Mouse (Mus musculus): ENCODE results near the gene Fosl2.
A peak's percentile ranks its signal among the peaks of the same experiment; 100 is the strongest.

Fosl2 gene

DNA sequence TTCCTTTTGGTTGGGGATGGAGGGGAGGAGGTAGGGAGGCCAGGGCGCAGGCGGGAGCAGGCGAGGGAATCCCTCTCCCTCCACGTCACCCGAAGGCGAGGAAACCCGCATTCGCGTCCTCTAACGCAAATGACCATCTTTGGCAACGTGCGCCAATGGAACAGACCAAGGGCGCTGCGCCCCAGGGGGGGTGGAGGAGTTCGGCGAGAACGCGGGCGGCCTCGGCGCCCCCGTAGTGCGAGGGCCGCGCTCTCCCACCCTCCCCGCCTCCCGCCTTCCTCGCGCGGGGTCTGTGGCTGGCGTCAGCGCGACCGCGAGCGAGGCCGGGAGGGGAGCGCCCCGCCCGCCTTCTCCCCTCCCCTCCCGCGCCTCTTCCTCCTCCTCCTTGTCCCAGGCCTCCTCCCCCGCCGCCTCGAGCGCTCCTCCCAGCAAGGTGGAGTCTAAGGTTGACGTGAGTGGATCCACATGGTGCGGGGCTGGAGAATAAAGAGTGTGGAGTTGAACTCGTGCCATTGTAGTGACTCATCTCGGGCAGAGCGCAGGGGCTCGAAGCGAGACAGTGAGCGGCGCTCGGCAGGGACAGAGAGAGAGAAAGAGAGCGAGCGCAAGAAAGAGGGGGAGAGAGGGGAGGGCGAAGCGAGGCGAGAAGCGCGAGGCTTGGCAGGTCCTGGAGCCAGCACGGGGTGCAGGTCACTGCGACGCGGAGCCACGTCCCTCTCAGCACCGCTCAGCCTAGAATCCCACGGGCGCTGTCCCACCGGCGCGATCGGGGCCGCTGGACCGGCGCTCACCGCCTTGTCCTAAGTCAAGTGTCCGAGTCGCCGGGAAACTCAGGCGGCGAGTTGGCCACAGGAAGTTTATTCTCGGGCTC is at the start of gene Fosl2:
TSS of gene Fosl2 (plus strand) at position 466 of the 871 bp plus-strand sequence.
- peak; percentile 95 to 96 for DNase-seq

DNA sequence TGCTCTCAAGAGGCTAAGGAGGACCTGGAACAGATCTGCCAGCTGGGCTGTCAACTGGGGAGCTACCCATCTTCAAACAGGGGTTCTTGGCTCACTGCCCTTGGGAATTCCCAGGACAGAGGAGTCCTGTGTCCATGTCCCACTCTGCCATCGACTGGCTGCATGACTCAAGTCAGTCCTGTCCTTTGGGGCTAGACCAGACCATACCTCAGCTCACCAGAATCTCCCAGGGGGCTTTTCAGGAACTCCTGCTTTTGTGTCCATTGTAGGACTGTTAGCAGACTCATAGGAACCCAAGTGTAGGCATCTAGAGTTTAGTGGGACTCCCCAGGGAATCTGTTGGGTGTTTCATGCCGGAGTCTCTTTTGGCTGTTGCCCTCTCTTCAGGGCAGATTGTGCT is 49.6 kb upstream of the Fosl2 start:
- no peak for DNase-seq

DNA sequence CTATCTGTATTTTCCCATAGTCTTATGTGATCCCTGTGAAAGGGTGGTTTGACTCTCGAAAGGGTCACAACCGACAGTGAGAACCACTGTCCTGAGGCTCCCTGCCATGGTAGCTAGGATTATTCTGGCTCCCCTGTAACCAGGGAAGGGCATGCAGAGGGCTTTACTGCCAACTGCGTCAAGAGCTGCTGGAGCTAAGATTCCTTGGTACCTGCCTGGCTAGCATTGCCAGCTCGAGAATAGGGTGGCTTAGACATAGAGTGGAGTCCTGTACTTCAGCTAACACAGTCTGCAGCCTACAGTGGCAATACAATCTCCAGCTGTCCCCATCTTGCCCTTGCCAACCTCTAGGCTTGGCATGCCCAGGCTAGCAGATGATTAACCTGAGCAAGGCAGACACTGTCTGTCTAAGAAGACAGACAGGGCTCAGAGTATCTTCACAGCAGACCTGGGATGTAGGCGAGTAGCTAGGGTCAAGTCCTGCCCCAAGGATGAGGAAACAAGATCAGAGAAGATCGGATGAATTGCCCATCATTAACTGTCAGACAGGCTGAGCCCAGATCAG is 49.0 kb upstream of the Fosl2 start:
- peak in 1 of 2 experiments; percentile 27 for DNase-seq

DNA sequence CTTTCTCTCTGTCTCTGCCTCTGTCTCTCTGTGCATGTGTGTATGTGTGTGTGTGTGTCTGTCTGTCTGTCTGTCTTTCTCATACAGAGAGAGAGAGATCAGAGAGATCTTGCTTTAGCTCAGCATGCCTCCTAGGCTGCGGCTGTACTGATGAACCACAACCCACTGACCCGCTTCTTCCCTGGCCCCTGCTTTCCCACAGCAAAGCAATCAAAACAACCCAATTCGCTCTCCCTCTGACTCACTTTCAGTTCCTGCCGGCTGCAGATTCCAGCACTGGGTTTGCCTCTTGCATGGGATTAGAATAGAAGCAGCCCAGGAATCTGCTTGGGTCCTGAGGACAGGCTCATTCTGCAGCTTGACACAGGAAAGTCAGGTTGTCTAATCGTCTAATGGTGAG is 46.1 kb upstream of the Fosl2 start:
- no peak for DNase-seq

DNA sequence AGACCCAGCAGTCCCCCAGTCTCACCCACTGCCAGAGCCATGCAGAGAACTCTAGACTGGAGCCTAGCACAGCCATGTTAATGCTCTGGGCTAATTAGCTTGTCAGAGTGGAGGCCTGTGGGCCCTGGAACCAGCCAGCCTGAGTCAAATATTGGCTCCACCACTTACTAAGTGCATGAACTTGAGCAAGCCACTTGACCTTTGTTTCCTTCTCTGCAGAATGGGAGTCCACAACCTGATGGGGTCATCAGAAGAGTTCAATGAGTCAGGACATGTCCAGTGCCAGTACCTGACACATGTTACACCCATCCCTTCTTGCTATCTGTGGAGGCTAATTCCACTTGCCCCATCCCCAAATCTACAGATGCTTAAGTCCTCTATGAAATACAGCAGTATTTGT is 43.3 kb upstream of the Fosl2 start:
- DNase-seq: no peak

DNA sequence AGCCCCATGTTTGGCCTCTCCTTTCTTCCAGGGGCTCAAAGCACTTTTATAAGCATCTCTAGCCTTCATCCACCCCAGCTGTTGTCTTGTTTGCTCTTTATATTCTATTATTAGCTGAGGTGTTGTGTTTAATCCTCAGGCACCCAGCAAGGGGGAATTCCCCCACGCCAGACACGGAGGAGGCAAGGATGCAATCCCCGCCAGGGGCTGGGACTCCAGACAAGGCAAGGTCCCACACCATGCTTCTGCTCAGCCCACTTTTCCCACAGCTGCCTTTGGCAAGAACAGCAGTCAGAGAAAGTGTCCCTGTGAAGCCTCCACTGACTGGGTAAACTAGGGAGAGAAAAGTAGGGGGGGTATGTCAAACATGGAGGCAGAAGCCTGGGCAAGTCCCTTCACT is 36.9 kb upstream of the Fosl2 start:
- DNase-seq: no peak

DNA sequence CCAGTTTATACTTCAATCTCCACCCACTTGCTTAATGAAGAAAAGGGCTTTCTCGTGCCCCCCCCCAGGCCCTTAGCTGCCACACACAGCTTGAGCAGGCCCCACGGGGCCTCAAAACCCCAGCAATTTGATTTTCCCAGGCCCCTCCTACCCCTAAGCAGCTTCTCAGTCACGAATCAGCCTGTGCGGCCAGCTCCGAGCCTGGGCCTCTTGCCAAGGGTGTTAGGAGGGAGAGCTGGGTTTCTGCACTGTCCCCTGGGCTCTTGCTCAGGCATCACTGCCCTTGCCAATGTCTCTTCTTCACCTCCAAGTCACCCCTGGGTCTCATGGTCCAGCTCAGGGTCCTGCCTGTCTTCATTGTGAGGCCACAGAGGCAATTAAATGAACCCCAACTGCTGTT is 33.1 kb upstream of the Fosl2 start:
- peak; percentile 75 to 77 for DNase-seq

DNA sequence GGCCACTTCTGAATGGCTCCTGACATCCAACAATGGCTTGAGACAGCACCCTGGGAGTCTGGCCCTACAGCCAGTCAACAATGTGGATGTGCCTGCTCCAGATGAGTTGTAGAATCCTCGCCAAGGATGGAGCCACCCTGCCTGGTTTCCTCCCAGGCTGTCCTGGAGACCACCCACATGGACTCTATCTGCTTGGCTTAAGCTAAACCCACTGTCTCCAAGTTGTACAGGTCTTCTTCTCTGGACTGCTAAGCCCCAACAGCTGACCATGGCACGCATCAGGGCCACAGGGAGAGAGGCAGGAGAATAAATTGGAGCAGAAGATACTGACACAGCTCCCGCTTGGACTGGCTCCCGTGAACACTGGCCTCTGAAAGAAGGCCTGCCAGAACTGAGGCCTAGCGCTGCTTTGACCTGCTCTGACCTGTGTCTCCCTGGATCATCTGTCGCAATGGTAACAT is 32.6 kb upstream of the Fosl2 start:
- DNase-seq: peak; percentile 46 to 47

DNA sequence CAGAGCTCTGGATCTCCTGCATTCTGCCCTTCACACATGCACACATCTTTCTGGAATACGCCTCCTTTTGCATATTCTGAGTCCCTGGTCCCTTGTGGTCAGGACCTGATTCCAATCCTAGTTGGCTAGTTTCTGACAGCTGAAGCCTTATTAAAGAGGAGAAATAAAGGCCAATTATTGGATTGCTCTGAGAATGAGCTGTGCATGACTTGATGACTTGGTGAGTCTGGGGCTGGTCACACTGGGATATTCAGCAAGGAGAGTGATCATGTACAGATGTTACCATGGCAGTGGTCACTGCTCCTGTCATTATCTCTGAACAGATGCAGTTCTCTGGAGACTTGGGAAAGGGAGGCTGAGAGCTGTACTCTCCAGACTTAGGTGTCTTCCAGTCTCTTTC is 32.1 kb upstream of the Fosl2 start:
- no peak for DNase-seq

DNA sequence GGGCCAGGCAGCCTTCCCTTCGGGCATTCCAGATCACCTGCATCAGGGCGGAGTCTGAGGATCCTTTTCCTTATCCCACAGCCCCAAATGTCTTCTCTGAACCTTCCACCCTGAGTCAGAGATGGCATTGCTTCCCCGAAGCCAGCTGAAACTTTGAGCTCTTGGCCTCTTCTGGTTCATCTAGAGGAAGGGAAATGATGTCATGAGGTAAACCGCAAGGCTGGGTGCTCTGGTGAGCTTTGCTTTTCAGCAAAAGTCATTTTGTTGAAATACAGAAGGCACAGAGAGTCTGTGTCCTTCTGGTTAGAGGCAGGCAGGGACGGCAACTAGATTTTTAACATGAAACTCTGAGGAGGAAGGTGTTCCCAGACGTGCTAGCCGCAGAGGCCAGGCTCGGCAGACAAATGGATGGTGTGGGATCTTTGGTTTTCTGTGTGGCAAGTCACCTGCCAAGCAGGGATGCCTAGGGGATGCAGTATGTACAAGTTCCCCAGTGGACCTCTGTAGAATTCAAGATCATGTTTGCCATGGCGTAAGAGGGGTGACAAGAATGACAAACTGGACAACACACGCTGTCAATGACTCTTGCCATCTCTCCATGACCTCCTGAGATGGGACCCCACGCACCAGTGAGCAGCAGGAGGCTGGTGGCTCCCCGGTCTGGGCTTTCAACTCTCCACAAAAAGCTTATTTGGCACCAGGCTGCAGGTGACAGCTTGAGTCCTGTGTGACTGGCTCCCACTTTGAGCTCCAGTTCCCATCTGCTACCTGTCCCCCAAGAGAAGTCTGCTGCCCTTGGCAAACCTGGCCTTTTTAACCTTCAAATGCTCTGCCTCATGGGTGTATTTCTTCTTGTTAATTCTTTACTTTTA is 31.2 kb upstream of the Fosl2 start:
- DNase-seq: peak; percentile 35 to 67

DNA sequence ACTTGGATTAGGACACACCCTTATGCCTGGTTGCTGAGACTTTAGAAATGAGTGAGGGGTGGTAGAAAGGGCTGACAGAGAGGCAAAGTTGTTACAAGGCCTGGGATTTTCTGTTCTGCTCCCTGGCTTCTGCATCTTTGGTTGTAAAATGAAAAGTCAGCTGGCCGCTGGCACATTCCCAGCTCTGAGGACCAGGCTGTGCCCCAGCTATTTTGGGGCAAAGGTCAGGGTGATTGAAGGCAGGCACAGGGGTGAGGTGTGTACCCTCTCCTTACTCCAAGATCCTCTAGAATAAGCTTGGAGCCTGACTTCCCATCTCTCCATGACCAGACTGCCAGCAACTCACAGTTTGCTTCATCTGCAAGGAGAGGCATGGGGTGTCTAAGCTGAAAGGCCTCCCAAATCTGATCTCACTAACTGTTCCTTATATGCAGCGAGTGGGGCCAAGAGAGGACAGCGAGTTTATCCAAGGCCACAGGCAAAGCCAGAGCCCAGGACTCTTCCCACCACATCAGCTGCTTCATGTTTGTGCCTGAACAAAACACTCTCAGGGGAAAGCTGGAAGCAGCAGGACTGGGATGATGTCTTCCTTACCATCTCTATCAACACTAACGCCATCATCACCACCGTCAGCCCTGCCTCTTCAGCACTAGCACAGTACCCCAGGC is 29.0 kb upstream of the Fosl2 start:
- DNase-seq: no peak

DNA sequence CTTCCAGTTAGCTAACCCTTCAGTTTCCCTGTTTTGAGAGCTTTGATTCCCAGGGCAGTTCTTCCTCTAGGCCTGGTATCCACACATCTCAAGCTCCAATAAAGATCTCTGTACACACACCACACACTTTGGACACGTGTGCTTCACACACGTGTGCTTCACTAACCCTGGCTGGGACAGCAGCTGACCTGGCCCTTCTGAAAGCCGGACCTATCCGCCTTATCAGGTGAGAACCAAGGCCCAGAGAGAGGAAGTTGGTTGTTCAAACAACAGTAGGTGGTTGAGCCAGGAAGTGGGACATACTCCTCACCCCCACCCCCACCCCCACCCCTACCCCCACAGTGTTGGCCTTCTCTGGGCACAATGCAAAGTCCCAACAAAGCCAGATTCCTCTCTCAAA is 24.9 kb upstream of the Fosl2 start:
- no peak for DNase-seq

DNA sequence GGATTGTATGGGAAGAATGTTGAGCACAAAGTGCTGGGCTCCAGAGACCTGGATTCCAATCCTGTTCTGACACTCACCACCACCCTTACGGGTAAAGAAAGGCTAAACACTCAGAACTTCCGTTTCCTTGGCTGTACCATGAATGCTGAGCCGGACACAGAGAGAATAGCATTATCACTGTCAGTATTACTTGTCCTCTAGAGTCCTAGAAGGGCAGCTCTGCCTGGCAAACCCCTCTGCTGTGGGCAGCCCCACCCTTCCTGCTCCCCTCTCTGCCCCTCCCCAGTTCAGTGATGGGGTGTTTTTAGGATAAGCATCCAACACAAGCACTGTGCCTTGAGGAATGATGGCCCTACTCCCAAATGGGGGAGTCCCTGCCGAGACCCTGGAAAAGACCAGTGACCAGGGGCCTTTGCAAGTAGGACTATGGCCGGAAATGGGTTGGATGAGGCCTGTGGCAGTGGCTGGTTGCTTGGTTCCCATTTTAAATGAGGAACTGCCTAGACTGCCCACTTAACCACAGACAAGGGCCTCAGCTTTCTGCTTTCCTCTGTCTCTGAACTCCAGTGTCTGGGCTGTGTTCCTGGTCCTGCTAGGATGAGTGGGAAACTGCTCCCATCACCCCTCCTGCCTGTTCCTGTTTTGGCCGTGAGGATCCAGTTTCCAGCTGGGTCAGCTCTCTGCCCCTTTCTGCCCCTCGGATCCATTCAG is 23.2 kb upstream of the Fosl2 start:
- DNase-seq: no peak

DNA sequence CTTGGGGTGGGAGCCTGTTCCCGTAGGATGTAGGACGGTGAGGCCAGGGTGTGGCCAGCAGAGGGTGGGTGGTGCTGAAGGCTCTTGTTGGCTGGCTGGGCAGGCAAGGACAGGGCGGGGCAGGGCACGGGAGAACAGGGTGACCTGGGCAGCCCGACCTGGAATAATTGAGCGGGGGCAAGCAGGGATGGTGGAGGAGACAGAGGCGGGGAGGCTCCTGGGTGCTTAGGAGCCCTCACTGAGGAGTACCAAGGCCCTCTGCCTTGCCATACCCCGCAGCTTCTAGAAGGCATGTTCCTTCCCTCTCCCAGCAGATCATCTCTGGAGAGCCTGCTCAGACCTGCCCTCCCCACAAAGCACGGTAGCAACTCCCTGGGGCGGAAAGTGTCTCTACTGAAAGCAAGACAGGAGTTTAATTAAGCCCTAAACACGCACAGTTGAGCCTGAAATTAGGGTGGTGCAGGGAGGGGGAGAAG is 14.7 kb upstream of the Fosl2 start:
- no peak for DNase-seq

DNA sequence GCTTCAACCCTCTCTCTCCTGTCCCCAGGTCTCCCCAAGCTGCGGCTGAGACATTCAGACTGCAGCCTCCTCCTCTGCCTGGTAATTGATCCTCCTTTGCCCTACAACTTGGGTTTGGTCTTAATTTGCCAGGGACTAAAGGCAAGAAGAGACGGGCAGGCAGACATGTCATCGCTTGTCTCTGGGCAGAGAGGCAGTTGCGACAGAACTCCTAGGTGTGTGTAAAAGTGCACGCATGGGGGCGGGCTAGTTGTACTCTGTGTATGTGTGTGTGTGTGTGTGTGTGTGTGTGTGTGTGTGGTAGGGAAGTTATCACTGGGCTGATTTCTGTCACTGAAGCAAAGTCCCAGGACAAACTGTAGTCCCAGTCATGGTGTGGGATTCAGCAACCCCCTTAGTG is 13.7 kb upstream of the Fosl2 start:
- DNase-seq: no peak

DNA sequence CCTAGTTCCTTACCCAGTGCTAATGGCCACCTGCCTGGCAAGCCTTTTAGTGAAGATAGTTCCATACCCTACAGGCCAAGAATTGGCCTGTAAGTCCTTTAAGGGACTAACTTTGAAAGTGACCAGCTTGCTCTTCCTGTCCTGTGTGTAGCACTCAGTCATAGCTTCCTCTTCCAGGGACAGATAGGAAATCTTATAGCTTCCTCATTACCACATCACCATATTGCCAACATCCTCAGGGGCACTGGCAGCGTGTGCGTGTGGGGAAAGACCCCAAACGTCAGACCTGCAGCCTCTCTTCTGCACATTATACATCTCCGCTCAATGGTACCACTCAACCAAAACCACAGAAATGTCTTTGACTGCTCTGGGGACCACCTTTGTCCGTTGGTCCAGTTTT is 13.2 kb upstream of the Fosl2 start:
- no peak for DNase-seq

DNA sequence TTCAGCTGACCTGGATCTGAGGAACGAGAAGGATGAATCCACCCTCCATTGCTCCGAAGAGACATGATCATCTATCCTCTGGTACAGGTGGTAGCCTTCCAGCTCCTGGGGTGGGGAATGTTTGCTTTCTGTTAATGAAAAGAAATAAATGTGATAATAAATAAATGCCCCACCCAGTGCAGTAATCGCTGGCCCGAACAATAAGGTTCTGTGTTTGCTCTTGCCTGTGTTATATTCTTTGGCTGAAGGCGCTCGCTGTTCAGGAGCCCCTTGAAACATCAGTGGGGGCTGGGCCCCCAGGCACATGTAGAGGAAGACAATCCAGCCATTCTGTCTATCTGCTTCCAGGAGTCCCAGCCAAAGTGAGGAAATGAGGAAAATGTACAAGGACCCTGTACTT is 10.6 kb upstream of the Fosl2 start:
- DNase-seq: no peak

DNA sequence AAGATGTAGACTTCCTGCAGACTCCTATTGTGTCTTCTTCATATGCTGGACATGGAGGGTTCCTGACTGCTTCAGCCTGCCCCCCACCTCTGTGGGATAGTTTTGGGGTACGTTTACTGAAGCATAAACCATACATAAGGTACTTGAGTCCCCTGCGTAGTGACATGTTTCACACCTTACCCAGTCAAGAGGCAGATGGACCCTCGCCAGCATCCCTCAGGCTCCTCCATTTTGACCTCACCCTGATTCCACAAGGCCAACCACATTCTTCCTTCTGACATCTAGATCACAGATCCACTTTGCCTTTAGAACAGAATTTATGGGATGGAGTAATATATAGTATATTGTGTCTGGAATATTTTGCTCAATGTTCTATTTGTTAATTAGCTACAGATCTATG is 8.4 kb upstream of the Fosl2 start:
- DNase-seq: peak; percentile 44 to 60

DNA sequence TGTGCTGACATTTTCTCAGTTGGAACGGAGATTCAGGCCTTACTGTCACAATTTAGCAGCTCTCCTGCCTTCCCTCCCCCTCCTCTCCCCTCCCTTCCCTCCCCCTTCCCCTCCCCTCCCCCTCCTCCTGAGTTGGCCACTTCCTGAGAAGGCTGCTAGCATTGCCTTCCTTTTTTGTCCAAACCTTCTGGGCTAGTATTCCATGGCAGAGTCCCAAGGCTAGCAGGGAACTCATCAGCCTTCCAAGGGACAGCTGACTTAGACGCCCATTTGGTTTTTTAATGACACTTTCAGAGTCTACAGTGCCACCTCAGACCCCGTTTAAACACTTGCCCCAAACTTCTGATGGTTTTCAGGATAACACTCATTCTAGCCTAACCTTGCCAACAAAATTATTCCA is 7.7 kb upstream of the Fosl2 start:
- peak; percentile 75 to 80 for DNase-seq

DNA sequence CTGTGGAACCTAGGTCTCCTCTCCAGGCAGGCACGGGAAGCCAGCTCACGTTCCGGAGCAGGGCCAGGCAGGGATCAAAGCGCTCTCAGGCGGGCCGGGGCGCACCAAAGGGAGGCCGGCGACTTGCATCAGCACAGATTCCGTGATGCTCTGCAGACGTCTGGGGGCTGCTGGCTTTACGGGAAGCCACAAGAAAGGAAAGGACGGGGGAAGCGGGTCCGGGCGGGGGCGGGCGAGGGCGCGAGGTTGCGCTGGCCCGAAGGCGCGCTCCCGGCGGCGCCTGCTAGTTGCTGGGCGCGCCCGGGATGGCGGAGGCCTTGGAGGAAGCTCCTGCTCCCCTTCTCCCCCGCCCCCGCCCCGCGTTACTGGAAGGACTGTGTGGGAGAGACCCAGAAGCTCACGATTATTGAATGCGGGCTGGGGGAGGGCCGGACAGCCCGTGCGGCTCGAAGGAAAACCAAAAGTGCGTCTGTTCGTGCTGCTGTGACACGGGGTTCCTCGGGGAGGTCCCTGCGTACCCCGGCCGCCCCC is 2.6 kb upstream of the Fosl2 start:
- DNase-seq: peak; percentile 79 to 80

DNA sequence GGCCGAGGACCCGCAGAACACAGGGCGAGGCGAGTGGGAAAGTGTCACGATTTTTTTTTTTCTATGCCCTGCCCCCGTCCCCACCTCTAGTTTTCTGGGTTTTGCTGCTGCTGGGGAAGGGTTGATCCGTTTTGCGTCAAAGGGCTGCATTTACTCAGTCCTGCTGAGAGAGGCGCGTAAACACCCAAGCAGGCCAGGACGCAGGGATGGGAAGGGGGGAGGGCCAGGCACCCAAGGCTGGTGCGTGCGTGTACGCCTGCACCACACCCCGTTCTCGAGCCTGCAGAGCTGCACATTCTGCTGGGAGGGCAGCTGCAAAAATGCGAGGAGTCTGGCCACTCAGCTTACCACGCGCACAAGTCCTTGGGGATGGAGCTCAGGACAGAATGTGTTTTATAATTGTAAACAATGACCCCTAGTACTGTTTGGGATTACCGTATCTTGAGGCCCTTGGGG is 2.0 kb upstream of the Fosl2 start:
- peak; percentile 71 to 72 for DNase-seq
